Mouse (Mus musculus) hindbrain, embryonic 14.5 days (tissue): ENCODE measurements around the gene Ankrd36. TPM values are rescaled to one million over a fixed set of nuclear protein-coding genes. Genes with fewer than 3 reads are reported as not detected.
"Not testable (repeated sequence)": the region's sequence is repeated elsewhere in the genome, so short reads cannot be mapped to it uniquely, and the experiment has no call there.

ENCODE experiments used
- ATAC-seq: fragments of 200-750 bp; cut with Nextera tagmentation; 2 replicates; pipeline ENCODE4 v1.8.0; 2017; ENCODE audit warnings: moderate number of reproducible peaks, mild to moderate bottlenecking, moderate TSS enrichment, moderate library complexity; ENCODE audit not compliant: low FRiP score
- DNase-seq: peaks from one replicate; pipeline ENCODE4 v3.0.0-alpha.2; 2015; ENCODE audit warnings: low spot score
- H3K27ac ChIP-seq: fragments of 300-500 bp; sonication (generic); 2 replicates; pipeline ENCODE4 v1.5.1; 2014; ENCODE audit warnings: mild to moderate bottlenecking, moderate library complexity
- H3K27me3 ChIP-seq: fragments of 300-500 bp; sonication (generic); 2 replicates; pipeline ENCODE4 v1.6.1; 2014; ENCODE audit warnings: mild to moderate bottlenecking, low read length, mixed read lengths; ENCODE audit not compliant: control insufficient read depth, insufficient read depth
- H3K36me3 ChIP-seq: fragments of 300-500 bp; sonication (generic); replicated peaks from 2 replicates; pipeline ENCODE4 v1.6.1; 2014; ENCODE audit not compliant: control insufficient read depth, insufficient read depth
- H3K4me1 ChIP-seq: fragments of 300-500 bp; sonication (generic); replicated peaks from 2 replicates; pipeline ENCODE4 v1.6.1; 2014; ENCODE audit warnings: antibody characterized with exemption, low read length, mixed read lengths; ENCODE audit not compliant: control insufficient read depth, insufficient read depth
- H3K4me2 ChIP-seq: fragments of 300-500 bp; sonication (generic); replicated peaks from 2 replicates; pipeline ENCODE4 v1.6.1; 2014; ENCODE audit warnings: mild to moderate bottlenecking, moderate library complexity
- H3K4me3 ChIP-seq: fragments of 300-500 bp; sonication (generic); replicated peaks from 2 replicates; pipeline ENCODE4 v1.5.1; 2014; ENCODE audit warnings: mild to moderate bottlenecking, low read length
- H3K9ac ChIP-seq: fragments of 300-500 bp; sonication (generic); 2 replicates; pipeline ENCODE4 v1.6.1; 2014
- H3K9me3 ChIP-seq: fragments of 300-500 bp; sonication (generic); 2 replicates; pipeline ENCODE4 v1.6.1; 2016; ENCODE audit warnings: low read length; ENCODE audit not compliant: control insufficient read depth
- WGBS: fragments of 180-500 bp; shearing (Covaris S2); extraction: QIAGEN DNeasy Blood & Tissue Kit; methylation state at CpG from one replicate; pipeline ENCODE4 v1.1.7; 2014; 5-methylcytosine and 5-hydroxymethylcytosine counted together
- polyA plus RNA-seq: library from polyadenylated mRNA; unstranded; fragments of >200 nt; fragmentation: Nextera tagmentation; extraction: Ambion mirVana; gene quantifications from 2 replicates; pipeline ENCODE4 v1.2.1, GENCODE M21; 2014

The Ankrd36 gene
- polyA plus RNA-seq, 1 experiment from 2014 or later = not detected

GRCm38 (mm10) chr11:5528841-5529240 lies 40.6 kb upstream of the Ankrd36 start:
- 70% methylated on average over 5 of the region's 5 CpGs for WGBS
- Histone ChIP-seq H3K9ac (no peak overlapping the region), H3K4me3 (no peak overlapping the region), H3K4me1 (0 out of 2 replicates have a peak, but pooled peaks cover under 1% of the 10 kb centered on the region), H3K9me3 (no peaks in the 10 kb centered on the region), H3K27me3 (no peaks in the 10 kb centered on the region), H3K36me3 (peaks cover 100% of the 10 kb centered on the region), H3K4me2 (no peak overlapping the region), H3K27ac (no peak overlapping the region)
- DNase-seq (no peak), ATAC-seq (no peak)

- Histone ChIP-seq H3K9ac (no peak overlapping the region), H3K4me2 (no peak overlapping the region), H3K4me1 (no peaks in the 10 kb centered on the region), H3K27me3 (no peaks in the 10 kb centered on the region), H3K36me3 (peaks cover 98% of the 10 kb centered on the region), H3K27ac (no peak overlapping the region), H3K4me3 (no peak overlapping the region), H3K9me3 (no peaks in the 10 kb centered on the region)
- ATAC-seq = no peak
- no peak for DNase-seq
- WGBS = 89% methylated on average over 5 of the region's 5 CpGs
Measured at GRCm38 (mm10) chr11:5530172-5530571, 39.3 kb upstream of the Ankrd36 start.

- H3K9ac ChIP-seq = no peak overlapping the region
- no peak overlapping the region for H3K4me2 ChIP-seq
- 79% methylated on average over 6 of the region's 6 CpGs for WGBS
- no peak overlapping the region for H3K4me3 ChIP-seq
- H3K4me1 ChIP-seq = no peaks in the 10 kb centered on the region
- ATAC-seq (no peak), DNase-seq (no peak)
- no peak overlapping the region for H3K27ac ChIP-seq
- H3K36me3 ChIP-seq = peaks cover 93% of the 10 kb centered on the region
- H3K27me3 ChIP-seq = no peaks in the 10 kb centered on the region
- H3K9me3 ChIP-seq = no peaks in the 10 kb centered on the region
Measured at GRCm38 (mm10) chr11:5530717-5531116, 38.8 kb upstream of the Ankrd36 start.

GRCm38 (mm10) chr11:5533108-5533507 lies 36.4 kb upstream of the Ankrd36 start:
- H3K9ac ChIP-seq = no peak overlapping the region
- H3K4me2 ChIP-seq = no peak overlapping the region
- 77% methylated on average over 5 of the region's 5 CpGs for WGBS
- H3K4me3 ChIP-seq = no peak overlapping the region
- H3K9me3 ChIP-seq = no peaks in the 10 kb centered on the region
- DNase-seq (no peak), ATAC-seq (no peak)
- no peak overlapping the region for H3K27ac ChIP-seq
- H3K27me3 ChIP-seq = no peaks in the 10 kb centered on the region
- H3K36me3 ChIP-seq = peaks cover 69% of the 10 kb centered on the region
- no peaks in the 10 kb centered on the region for H3K4me1 ChIP-seq

- H3K9me3 ChIP-seq, H3K4me2 ChIP-seq, H3K27me3 ChIP-seq, DNase-seq, ATAC-seq, H3K9ac ChIP-seq, H3K27ac ChIP-seq, H3K4me3 ChIP-seq: not testable (repeated sequence)
- WGBS = 100% methylated on average over 3 of the region's 4 CpGs
- Histone ChIP-seq H3K4me1 (peaks cover 13% of the 10 kb centered on the region), H3K36me3 (peaks cover 28% of the 10 kb centered on the region)
Measured at GRCm38 (mm10) chr11:5537454-5537853, 32.0 kb upstream of the Ankrd36 start.

GRCm38 (mm10) chr11:5540331-5540730 lies 29.2 kb upstream of the Ankrd36 start:
- Histone ChIP-seq H3K27me3 (no peaks in the 10 kb centered on the region), H3K36me3 (peaks cover 3% of the 10 kb centered on the region), H3K4me1 (peaks cover 13% of the 10 kb centered on the region), H3K4me2 (peak overlapping the region; percentile 82), H3K9me3 (no peaks in the 10 kb centered on the region), H3K9ac (0 out of 2 replicates have a peak overlapping the region, but pooled peaks have one; percentile 91), H3K4me3 (peak overlapping the region; percentile 95), H3K27ac (no peak overlapping the region)
- WGBS = 49% methylated on average over 4 of the region's 4 CpGs
- DNase-seq = no peak
- no peak for ATAC-seq

GRCm38 (mm10) chr11:5541230-5541798 lies 28.2 kb upstream of the Ankrd36 start:
- no peak for ATAC-seq
- Histone ChIP-seq H3K4me3 (peak overlapping the region; percentile 95), H3K36me3 (peaks cover 3% of the 10 kb centered on the region), H3K9me3 (no peaks in the 10 kb centered on the region), H3K9ac (peak overlapping the region; percentile 91), H3K4me1 (peaks cover 13% of the 10 kb centered on the region), H3K27me3 (no peaks in the 10 kb centered on the region), H3K4me2 (peak overlapping the region; percentile 82), H3K27ac (0 out of 2 replicates have a peak overlapping the region, but pooled peaks have one; percentile 63)
- no peak for DNase-seq
- WGBS = 1% methylated on average over 28 of the region's 28 CpGs

GRCm38 (mm10) chr11:5541799-5542481 lies 27.5 kb upstream of the Ankrd36 start, which contains the start of gene Ccdc117:
TSS of gene Ccdc117 (minus strand) at chr11:5542187.
- H3K9me3 ChIP-seq = no peaks in the 10 kb centered on the region
- H3K27ac ChIP-seq = peak within 1 kb of the TSS; percentile 63; the same call in 1 of the 2 replicates
- peak within 1 kb of the TSS; percentile 82 for H3K4me2 ChIP-seq
- no peaks in the 10 kb centered on the region for H3K27me3 ChIP-seq
- DNase-seq (peak; percentile 84), ATAC-seq (peak; percentile 98)
- peak within 1 kb of the TSS; percentile 91 for H3K9ac ChIP-seq
- peak within 1 kb of the TSS; percentile 95 for H3K4me3 ChIP-seq
- peaks cover 13% of the 10 kb centered on the region for H3K4me1 ChIP-seq
- peaks cover 3% of the 10 kb centered on the region for H3K36me3 ChIP-seq
- under 1% methylated on average over 64 of the region's 65 CpGs for WGBS

- peaks cover 13% of the 10 kb centered on the region for H3K4me1 ChIP-seq
- H3K9ac ChIP-seq = peak overlapping the region; percentile 91; the same call in 1 of the 2 replicates
- no peaks in the 10 kb centered on the region for H3K9me3 ChIP-seq
- no peak for ATAC-seq
- no peak for DNase-seq
- no peak overlapping the region for H3K27ac ChIP-seq
- H3K4me3 ChIP-seq = peak overlapping the region; percentile 95
- peaks cover 3% of the 10 kb centered on the region for H3K36me3 ChIP-seq
- H3K27me3 ChIP-seq = no peaks in the 10 kb centered on the region
- WGBS = 57% methylated on average over 5 of the region's 5 CpGs
- peak overlapping the region; percentile 82 for H3K4me2 ChIP-seq
Measured at GRCm38 (mm10) chr11:5542482-5543185, 26.9 kb upstream of the Ankrd36 start.
